In the genomic region with DNA sequence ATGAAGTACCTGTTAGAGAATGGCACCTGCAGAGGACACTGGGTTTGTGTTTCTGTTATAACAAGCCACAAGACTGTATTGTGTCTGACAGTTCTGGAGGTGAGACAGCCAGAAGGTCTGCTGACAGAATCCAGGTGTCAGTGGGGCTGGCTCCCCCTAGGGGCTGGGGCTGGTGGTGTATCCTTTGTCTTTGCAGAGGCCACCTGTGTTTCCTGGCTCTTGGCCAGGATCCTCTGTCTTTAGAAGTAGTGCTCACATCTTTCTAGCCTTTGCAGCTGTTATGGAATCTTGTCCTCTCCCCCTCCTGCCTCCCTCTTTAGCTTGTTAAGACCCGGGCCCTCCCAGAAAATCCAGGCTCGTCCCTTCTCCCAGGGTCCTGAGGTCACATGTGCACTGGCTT, we compare ENCODE assay signal across 9 mouse cellular contexts. TPM values are rescaled to one million over a fixed set of nuclear protein-coding genes. Genes with fewer than 3 reads are reported as not detected.
DNase-seq lines count a peak whose midpoint lies in the region; ATAC-seq and TF ChIP-seq lines count a peak whose summit lies in the region.
"Had no signal": no experiment of that assay in that cellular context is flagged by ENCODE, and none has a peak within 500 bp of the region (broad histone marks: within the 10 kb centered on the region; RNA-seq: fewer than 3 reads in every experiment).

No protein-coding gene starts in this region.

- no peak for TF ChIP-seq EP300 in ES-Bruce4 (IDR thresholded peaks at IDR 0.05; ENCODE audit: insufficient read depth, low read depth, low read length)

- ATAC-seq in heart, embryonic 11.5 days (replicated peaks; ENCODE audit: insufficient number of reproducible peaks, low FRiP score, low TSS enrichment): no peak
- no peak for ATAC-seq in limb, embryonic 12.5 days (ENCODE audit: insufficient number of reproducible peaks, insufficient read depth, low FRiP score, low TSS enrichment, low read depth)
- peak; percentile 60; the same call in 1 of the 2 replicates for ATAC-seq in neutrophil, adult 5-6 weeks (ENCODE audit: extremely low read depth, insufficient number of reproducible peaks, low FRiP score, poor library complexity, severe bottlenecking)
- no peak for ATAC-seq in frontal cortex, adult (ENCODE audit: low TSS enrichment)

- H3K4me1 ChIP-seq in heart, embryonic 11.5 days (ENCODE audit: control insufficient read depth, insufficient read depth, low read length): peaks cover 5% of the 10 kb centered on the region
- H3K4me1 ChIP-seq in ES-Bruce4 (ENCODE audit: control insufficient read depth, insufficient read depth, low read length): no peaks in the 10 kb centered on the region
- no peaks in the 10 kb centered on the region for H3K4me1 ChIP-seq in limb, embryonic 12.5 days (replicated peaks)

- no peak overlapping the region for H3K4me2 ChIP-seq in heart, embryonic 11.5 days
- no peak overlapping the region for H3K4me2 ChIP-seq in limb, embryonic 12.5 days

- no peaks in the 10 kb centered on the region for H3K9me3 ChIP-seq in heart, embryonic 11.5 days (replicated peaks; ENCODE audit: control insufficient read depth, low read length)
- H3K9me3 ChIP-seq in ES-Bruce4 (replicated peaks; ENCODE audit: control insufficient read depth, insufficient read depth, low read length, poor library complexity, severe bottlenecking): no peaks in the 10 kb centered on the region
- no peaks in the 10 kb centered on the region for H3K9me3 ChIP-seq in limb, embryonic 12.5 days

- intact Hi-C loops in heart, postnatal 14 days (cut with DNase I): no loop called here

- H3K9ac ChIP-seq in heart, embryonic 11.5 days (ENCODE audit: low read depth, low read length): no peak overlapping the region
- H3K9ac ChIP-seq in ES-Bruce4 (ENCODE audit: low read depth, poor library complexity, severe bottlenecking): no peak overlapping the region
- no peak overlapping the region for H3K9ac ChIP-seq in limb, embryonic 12.5 days (replicated peaks)

- TF ChIP-seq POLR2A in ES-Bruce4 (IDR thresholded peaks at IDR 0.05; ENCODE audit: insufficient read depth, low read length): no peak

- H3K36me3 ChIP-seq in heart, embryonic 11.5 days (ENCODE audit: control insufficient read depth, insufficient read depth, low read length): peaks cover 8% of the 10 kb centered on the region
- H3K36me3 ChIP-seq in ES-Bruce4 (ENCODE audit: control insufficient read depth, insufficient read depth, low read length, poor library complexity, severe bottlenecking): no peaks in the 10 kb centered on the region
- peaks cover 81% of the 10 kb centered on the region for H3K36me3 ChIP-seq in limb, embryonic 12.5 days

- H3K4me3 ChIP-seq in heart, embryonic 11.5 days (ENCODE audit: low read depth, low read length): no peak overlapping the region
- H3K4me3 ChIP-seq in ES-Bruce4 (ENCODE audit: low read depth, low read length): no peak overlapping the region
- H3K4me3 ChIP-seq in limb, embryonic 12.5 days (replicated peaks): no peak overlapping the region
- H3K4me3 ChIP-seq: erythroblast, embryonic 14.5 days had no signal

- DNase-seq in heart, postnatal 14 days: peak; percentile 31 to 63
- DNase-seq in cerebellum, adult 9-11 months: peak; percentile 38
- peak; percentile 60 for DNase-seq in heart, postnatal 4 days

- 56% methylated on average over 2 of the region's 2 CpGs for WGBS in heart, embryonic 11.5 days (ENCODE audit: insufficient replicate concordance)
- WGBS in limb, embryonic 12.5 days: 51% methylated on average over 2 of the region's 2 CpGs

- H3K27ac ChIP-seq in heart, embryonic 11.5 days (ENCODE audit: low read depth, low read length): no peak overlapping the region
- H3K27ac ChIP-seq in ES-Bruce4 (ENCODE audit: insufficient read depth, low read length): no peak overlapping the region
- 0 out of 2 replicates have a peak overlapping the region, but pooled peaks have one; percentile 25 for H3K27ac ChIP-seq in limb, embryonic 12.5 days

- peak; percentile 82 for TF ChIP-seq CTCF in ES-Bruce4 (IDR thresholded peaks at IDR 0.05; ENCODE audit: low read depth, low read length)

- H3K27me3 ChIP-seq in heart, embryonic 11.5 days (ENCODE audit: control insufficient read depth, insufficient read depth, low read length): no peaks in the 10 kb centered on the region
- H3K27me3 ChIP-seq in ES-Bruce4 (ENCODE audit: control insufficient read depth, insufficient read depth, low read length, poor library complexity, severe bottlenecking): no peaks in the 10 kb centered on the region
- H3K27me3 ChIP-seq in limb, embryonic 12.5 days: no peaks in the 10 kb centered on the region

RNA-seq across cellular contexts. Expression of gene Wdr66, which starts 16.2 kb away (rescaled TPM):
- total RNA-seq in heart, postnatal 14 days (2021): under 1 TPM; 0.81 to 0.93 TPM
- polyA plus RNA-seq in heart, embryonic 11.5 days (2014; fragmentation: Nextera tagmentation; extraction: Ambion mirVana): 0.32 and 0.64 TPM in 2 replicates
- polyA plus RNA-seq in ES-Bruce4 (2011; ENCODE audit: insufficient read depth, insufficient read length, low read depth, missing spikeins): not detected in 2 replicates
- 1 to 10 TPM; 2.2 to 3.3 TPM for total RNA-seq in heart, postnatal 4 days (2021)
- polyA plus RNA-seq in limb, embryonic 12.5 days (2016; fragmentation: Nextera tagmentation; extraction: Ambion mirVana): 0.44 TPM in 2 replicates
- 1.0 and 2.1 TPM in 2 replicates for total RNA-seq in neutrophil, adult 5-6 weeks (2017)

RNA-seq across cellular contexts. Expression of gene Hpd, which starts 53.2 kb away (rescaled TPM):
- under 1 TPM in 1 of 2 experiments, not detected in 1; 0.41 TPM for total RNA-seq in heart, postnatal 14 days (2021)
- polyA plus RNA-seq in heart, embryonic 11.5 days (2014; fragmentation: Nextera tagmentation; extraction: Ambion mirVana): not detected in 2 replicates
- polyA plus RNA-seq in ES-Bruce4 (2011; ENCODE audit: insufficient read depth, insufficient read length, low read depth, missing spikeins): not detected in 2 replicates
- not detected for total RNA-seq in heart, postnatal 4 days (2021)
- not detected in 2 replicates for polyA plus RNA-seq in limb, embryonic 12.5 days (2016; fragmentation: Nextera tagmentation; extraction: Ambion mirVana)
- not detected in 2 replicates for total RNA-seq in neutrophil, adult 5-6 weeks (2017)
- polyA plus RNA-seq: erythroblast, embryonic 14.5 days had no signal
